Mouse (Mus musculus) left cerebral cortex, adult 9 months (tissue): ENCODE measurements around the gene Col27a1.
A peak's percentile ranks its signal among the peaks of the same experiment; 100 is the strongest.

Source experiments
- DNase-seq, 2 experiments: peaks; one replicate each; pipeline ENCODE4 v3.0.0; 2022; ENCODE audit warnings: low spot score in 2 of 2

Col27a1 gene

DNA sequence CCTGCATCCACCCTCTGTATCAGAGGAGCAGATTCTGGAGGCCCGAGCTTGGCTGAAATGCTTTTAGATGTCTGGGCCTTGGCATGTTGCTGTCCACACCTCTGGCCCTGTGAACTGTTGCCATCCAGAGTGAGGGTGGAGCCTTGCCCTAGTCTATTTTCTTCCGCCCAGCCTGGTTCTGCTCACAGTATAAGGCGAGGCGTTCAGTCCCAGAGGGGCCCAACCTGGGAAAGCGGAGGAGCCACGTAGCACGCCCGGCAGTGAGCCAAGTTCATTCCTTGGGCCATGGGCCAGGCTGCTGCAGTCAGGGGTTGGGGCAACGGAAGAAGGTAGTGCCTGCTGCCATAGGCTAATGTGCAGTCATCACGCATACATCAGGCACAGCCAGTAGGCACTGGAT, 46.7 kb downstream of the Col27a1 start:
- DNase-seq, result no peak

DNA sequence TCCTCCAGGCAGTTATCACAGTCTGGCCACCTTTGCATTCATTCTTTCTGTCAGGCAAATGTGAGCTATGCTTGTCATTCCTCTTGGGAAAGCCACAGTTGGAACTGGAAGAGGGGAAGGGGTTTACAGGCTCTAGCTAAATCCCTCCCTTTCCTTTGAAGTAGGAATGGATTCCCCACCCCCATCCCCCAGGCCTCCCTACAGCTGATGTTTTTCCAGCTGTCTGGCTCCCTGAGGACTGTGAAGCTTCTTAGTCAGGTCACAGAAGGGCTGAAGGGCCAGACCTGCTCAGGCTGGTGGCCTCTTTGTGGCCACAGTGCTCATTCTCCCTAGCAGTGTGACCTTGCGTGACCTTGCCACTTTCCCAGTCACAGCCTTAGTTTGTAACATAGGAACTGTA, 49.1 kb downstream of the Col27a1 start:
- DNase-seq, result no peak

DNA sequence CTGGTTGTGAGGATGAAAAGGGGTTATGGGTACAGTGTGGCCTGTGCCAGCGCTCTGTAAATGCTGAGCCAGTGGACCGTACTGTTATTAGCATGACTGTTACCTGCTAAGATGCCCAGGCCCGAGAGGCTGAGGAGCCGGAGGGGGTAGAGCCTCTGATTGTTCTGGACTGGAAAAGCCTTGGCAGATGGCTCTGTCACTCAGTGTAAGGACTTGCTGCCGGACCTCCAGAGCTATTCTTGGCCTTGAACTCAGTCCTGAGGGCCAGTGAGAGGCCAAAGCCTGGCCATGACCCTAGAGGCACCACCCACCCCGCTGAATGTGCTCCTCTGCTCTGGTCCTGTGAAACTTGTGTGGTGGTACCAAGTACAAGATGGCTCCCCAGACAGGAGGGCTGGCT, 52.5 kb downstream of the Col27a1 start:
- no peak for DNase-seq

DNA sequence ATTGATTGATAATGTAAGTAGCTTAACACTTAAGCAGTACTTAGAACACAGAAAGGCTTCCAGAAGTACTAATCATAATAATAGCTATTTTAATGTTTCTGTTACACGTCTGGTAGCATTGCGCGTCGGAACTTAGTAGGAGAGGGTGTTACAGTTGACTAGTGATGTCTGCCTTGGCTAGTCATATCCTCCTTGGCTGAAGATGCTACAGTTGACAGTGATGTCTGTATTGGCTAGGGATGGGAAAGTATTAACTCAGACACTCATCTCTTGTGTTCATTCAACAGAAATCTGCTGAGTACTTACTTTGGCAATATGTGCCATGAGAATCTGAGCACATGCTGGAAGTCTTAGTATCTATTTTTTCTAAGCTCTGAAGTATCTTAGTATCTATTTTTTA, 53.3 kb downstream of the Col27a1 start:
- no peak for DNase-seq

DNA sequence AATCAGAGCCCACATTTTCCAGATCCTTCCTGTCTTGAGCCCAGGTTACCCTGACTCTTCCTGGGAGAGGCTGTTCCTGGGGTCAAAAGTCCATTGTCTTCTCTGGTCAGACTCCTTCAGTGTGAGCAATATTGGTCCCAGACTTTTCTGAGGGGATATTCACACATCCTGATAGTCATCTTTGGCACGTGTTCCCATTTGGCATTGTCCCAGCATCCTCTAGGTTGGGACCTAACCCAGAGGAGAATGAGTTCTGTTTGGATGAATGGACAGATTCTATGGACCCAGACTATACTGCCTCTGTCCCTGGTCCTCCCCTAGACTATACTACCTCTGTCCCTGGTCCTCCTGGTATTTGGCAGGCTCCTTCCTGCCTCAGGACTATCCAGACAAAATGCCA, 53.8 kb downstream of the Col27a1 start:
- no peak for DNase-seq

DNA sequence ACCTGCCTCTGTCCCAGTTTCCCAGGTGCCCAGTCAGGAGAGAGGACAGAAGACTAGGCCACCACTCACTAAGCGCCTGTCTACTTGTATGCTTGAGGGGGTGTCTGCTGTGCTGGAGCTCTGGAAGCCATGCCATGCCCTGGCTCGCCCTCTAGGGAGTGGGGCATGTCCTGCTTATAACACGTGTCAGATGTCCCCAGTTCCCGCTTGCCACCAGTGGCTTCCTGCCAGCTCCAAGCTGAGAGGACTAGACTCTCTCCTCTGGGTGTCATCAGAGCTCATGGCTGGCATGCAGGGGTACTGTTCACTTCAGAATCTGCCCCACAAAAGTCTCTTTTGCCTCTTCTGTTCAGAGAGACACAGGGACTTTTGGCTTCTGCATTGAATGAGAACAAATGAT, 55.0 kb downstream of the Col27a1 start:
- no peak for DNase-seq

DNA sequence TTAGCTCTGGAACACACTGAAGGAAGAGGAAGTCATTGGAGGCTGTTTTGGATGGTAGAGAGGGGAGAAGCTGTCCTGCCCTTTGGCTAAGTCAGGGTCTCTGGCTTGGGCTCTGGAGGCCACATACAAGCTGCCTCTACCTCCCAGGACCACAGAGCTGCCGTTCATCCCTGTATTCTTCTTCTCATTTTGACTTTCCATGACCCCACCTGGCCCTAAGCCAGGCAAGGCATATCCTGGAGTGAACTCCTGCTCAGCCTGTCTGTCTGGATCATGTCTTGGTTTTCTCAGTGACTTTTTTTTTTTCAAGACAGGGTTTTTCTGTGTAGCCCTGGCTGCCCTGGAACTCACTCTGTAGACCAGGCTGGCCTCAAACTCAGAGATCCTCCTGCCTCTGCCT, 60.7 kb downstream of the Col27a1 start:
- DNase-seq, result no peak

DNA sequence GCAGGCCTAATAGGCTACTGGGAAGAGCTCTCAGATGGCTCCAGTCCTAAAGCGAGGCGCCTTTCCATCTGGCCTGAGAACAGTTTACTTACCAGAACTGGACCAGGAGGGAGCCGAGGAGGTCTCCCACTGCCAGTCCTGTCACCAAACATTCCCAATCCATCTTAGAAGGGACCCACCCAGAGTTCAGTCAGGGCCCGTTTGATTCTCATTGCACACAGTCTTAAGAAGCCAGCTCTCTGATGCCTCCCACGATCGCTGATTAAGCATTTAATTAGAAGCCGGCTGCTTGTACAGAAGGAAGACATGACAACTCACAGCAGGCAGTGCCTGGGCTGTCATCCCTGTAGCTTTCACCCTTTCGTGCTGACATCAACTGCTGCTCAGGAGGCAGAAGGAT, 61.4 kb downstream of the Col27a1 start:
- DNase-seq, result no peak

DNA sequence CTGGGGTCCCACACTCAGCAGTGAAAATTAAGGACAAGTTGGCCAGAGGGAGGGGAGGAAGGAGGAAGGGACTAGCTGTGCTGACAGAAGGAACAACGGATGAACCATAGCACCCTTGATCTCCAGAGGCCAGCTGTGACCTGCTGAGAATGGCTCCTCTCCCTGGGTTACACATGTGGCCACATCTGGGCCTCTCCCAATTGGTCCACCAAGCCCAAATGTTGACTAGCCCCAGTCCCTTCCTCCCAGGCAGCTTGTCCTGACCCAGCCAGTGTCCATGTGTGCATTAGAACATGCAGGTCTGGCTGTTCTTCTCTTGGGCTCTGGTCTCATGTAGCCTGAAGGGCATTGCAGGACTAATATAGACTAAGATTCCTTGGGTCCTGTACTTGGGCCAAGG, 62.8 kb downstream of the Col27a1 start:
- DNase-seq, result no peak

DNA sequence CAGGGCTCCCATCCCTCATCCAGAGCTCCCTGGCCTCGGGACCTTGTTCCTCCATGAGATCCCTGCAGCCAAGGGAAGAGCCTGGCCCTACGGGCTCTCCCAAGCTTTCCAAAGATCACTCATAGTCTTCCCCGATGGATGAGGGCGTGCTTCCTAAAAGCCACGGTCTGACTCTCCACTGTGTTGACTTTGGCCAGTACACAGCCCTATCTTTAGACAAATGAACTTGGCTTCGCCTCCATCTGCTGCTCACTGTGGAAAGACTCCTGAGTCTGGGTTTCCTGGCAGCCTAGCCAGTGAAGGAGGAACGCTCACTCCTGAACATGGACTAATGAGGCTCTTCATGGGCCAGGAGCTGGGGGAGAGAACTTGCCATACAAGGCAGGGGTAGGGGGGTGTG, 65.0 kb downstream of the Col27a1 start:
- DNase-seq, result no peak

DNA sequence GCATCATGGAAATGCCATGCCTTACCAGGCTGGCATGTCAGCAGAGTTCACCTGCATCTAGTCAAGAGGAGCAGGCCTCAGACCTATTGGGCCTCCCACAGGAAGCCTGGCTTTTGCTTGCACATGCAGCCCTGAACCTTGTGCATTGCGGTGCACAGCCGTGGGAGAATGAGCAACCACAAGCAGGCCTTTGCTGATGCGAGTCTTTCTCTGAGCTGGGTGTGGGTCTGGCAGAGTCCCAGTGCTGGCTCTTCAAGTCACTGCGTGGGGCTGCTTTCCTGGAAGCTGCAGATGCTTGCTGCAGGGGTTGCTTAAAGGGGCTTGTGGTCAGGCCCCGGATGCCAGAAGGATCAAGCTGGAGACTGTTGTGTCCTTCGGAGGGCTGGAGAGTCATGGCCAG, 67.9 kb downstream of the Col27a1 start:
- DNase-seq, result no peak

DNA sequence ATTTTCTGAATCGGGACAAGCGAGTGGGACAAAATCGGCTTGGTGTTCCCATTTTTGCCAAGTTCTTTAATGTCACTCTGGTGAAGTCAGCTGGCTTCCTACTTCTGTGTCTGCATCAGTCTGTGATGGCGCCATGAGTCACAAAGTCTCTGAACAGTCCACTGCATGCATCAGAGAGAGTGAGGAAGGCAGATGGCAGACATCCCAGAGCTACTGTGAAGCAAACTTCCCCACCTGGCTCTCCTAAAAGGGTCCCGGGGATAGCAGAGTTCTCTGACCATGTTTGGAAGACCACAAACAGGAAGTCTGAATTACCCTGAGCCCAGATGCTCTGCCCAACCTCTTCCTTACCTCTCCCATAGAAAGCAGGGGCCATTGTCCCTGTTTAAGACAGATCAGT, 69.5 kb downstream of the Col27a1 start:
- DNase-seq, result peak in 1 of 2 experiments; percentile 32

DNA sequence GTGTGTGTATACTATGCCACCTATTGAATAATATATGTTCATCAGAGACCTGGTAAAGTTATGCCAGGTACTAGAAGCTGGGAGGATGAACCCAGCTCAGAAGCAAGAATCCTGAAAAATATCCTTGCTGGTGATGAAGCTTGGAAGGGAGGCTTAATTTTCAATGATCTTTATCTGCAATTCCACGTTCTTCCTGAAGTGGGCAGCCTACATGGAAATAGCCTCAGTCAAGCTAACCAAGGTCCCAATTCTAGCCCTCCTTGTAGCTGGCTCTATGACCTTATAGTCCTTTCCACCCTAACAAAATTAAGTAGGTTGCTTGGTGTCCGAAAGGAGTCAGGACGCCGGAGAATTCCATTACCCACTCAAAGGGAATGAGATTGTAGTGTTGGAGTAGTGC, 72.2 kb downstream of the Col27a1 start:
- DNase-seq, result no peak

DNA sequence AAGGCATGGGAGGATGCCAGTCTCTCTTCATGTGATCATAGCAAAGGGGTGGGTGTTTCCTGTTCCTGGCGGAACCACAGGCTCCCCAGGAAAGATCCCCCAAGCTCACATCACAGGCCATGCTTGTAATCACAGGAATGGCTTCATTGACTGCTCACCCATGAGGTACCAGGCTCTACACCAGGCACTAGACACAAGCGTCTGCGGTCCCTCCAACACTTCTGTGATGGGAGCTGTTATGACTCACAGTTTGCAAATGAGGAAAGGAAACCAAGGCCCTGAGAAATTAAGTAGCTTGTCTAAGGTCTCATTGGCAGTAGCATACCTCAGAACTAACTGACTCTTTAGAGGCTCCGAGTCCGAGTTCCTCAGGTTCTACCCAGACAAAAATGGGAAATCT, 74.7 kb downstream of the Col27a1 start:
- no peak for DNase-seq

DNA sequence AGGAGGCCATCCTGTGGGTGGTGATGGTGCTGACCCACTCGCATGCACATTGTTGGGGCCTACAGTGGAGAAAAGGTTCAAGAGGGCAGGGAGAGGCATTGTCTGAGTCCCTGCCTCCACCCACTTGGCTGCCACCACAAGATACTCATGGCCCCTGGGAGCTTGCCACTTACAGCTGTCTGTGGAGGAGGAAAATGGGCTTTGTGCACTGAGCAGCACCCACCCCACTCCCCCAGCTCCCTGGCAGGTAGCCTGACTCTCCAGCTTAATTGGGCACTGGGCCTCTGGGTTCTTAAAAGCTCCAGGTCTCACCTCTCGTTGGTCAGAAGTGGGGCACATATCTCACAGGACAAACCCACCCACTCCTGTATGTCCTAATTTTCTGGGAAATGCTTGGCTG, 76.3 kb downstream of the Col27a1 start:
- DNase-seq, result peak; percentile 42 to 51

DNA sequence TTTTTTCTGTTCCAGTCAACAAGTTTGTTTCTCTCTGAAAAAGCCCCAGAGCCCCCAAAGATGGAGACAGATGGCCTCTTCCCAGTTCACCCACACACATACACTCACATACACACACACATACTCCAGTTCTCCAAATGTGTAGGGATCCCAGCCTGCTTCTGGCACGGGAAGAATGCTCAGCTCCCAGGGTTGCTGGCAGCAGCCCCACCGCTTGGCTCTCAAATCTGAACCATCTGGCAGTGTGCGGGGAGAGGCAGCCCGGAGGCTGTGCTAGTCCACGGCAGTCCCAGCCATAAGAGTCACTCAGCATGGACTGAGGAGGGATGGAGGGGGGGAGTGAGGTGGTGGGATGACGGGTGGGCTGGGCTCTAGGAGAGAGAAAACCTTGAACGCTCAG, 77.3 kb downstream of the Col27a1 start:
- DNase-seq, result peak; percentile 84 to 95

DNA sequence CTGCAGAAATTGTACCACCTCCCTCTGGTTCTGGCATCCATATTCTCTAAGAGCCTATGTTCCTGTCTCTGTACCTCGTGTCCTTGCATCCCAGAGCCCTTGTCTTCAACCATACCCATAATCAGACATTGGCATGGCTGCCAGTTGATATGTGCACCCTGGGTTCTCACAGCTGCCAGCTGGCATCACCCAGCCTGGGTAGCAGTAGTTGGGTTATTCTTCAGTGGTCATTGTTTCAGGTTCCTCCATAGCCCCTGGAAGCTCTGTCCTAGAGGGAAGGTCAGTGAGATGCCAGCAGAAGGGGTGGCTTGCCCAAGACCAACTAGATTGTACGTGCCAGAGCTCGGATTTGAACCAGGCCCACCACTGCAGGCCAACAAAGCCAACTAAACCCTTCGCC, 77.9 kb downstream of the Col27a1 start:
- no peak for DNase-seq

DNA sequence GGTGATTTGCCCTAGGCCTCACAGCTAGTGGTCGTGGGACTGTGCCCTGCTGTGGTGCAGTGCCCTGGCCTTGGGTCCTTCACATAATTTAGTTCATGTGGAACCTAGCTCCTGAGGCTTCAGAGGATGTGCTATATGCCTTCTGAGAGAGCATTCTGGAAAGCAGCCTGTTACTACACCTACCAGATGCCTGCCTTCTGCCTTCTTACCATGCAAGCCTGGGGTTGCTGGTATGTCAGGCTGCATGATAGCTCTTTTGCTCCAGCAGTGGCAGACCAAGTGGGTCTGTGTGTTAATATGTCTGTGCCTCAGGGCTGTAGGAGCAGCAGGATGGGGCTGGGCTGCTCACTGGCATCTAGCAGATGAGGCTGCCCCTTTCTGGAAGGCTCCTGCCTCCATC, 81.8 kb downstream of the Col27a1 start:
- no peak for DNase-seq

DNA sequence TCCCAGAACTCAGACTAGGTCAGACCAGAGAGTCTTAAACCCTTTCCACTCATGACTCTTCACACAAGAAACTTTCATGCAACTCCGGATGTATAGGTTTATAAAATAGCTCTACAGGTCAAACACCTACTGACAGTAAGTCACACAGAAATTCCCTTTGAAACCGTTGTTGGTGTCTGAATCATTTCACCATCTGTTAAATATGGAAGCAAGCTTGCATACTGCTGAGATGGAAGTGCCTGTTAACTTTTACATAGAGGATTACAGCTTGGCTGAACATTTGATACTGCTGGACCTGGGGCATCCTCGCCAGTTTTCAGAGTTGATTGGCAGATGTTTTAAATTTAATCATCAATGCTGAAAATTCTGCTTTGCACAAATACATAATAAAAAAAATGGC, 82.5 kb downstream of the Col27a1 start:
- DNase-seq, result no peak

DNA sequence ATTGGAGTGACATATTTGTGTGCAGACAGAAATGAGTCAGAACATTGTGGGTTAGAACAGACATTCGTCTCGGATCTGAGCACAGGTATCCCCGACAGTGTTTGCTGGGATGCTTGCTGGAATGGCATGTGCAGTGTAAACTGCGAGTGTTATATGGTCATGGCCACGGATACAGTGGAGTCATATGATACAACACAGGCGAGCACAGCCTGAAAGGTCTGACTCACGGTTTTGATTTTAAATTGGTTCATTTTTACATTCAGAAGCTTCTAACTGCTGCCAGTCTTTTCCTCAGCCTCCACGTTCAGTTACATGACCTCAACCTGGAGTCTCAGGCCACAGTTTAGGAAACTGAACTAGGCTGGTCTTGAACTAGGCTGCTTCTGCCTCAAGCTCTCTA, 83.1 kb downstream of the Col27a1 start:
- DNase-seq, result no peak

DNA sequence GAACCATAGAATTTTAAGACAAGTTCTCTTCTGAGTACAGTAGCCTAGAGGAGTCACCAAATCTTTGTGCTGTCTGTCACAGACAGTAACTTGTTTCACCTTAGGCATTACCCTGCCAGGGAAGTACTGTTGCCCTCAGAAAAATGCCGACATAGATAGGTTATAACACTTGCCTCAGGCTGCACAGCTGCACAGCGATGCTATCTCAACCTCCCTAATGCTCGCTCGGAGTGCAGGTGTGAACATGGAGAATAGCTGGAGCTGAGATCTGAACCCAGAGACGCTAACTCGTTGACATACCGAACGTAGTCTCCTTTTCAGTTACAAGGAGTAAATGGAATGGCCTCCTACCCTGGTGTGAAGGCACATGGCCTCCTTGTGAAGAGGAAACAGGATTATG, 84.4 kb downstream of the Col27a1 start:
- DNase-seq, result no peak

DNA sequence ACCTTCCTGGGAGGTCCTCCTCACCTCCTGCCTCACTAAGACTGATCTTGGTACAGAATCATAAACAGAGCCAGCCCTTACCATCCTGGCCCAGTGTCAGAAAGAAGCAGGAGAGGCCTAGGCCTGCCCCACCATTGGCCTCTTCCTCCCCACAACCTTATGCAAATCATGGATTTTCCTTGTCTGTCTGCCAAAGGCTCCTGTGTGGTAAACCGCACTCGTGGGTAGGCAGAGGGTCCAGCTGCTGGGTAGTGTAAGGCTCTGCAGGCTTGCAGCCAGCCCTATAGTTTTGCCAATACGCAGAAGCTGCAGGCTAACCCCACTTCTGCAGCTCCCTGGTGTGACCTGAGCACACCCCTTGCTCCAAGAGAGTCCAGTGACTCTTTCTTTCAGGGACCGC, 88.8 kb downstream of the Col27a1 start:
- DNase-seq, result no peak

DNA sequence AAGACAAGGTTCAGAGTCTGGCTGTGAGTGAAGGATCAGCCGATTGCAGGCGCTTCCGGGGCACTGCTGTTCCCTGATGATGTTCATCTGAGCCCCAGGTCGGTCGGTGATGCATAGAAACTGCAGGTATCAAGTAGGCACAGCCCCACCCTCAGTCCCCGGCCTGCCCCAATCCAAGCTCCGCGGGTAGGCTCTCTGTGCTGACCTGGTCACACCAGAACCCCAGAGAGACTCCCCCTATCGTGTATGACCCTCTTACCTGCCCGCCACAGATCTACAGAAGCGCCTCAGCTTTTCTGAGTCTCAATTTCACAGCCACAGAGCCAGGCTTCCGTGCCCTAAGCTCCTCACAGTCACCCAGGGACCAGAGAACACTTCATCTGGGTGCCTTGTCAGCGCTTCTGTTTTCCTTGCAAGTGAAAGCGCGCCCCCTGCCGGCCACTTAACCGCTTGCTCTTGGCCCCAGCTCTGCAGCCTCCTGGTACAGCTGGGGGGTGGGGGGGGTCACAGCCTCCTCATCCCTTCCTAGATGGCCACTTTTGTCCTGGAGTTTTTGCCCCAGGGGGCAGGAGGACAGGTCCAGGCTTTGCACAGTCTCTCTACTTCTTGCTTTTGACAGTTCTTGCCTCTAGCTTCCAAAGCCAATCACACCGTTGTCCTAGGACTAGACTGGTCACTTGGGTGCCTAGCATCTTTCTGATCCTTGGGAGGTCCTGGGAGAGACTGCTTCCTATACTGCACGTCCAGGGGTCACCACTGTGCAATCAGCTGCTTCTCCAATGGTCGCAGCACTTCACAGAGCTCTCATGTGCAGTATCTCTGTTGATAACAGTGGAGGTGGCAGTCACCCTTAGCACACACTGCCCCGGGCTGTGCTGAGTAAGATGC, 93.6 kb downstream of the Col27a1 start:
- peak; percentile 47 to 90 for DNase-seq

DNA sequence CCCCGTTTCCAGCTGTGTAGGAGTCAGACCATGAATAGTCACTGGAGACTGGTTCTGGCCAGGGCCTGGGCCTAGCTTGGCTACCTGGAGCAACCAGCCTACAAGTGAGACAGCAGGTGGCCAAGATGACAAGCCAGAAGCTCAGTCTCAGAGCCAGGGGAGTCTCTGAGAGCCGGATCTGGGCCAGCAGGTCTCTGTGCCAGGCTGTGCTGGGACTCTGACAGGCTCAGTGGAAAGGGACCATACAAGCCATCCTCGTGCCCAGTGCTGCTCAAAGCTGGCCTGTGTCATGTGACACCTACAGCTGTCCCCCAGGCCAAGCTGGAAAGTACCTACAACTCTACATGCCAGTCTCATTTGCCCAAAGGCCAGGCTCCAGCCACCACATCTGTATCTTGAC, 94.5 kb downstream of the Col27a1 start:
- no peak for DNase-seq
